Mouse (Mus musculus) embryonic fibroblast, embryonic 13.5 days (primary cell): ENCODE measurements at regions not wholly inside any gene's neighbourhood (a gene's known extent, or its start where the extent isn't known, plus 50 kb on each side); places are given as distances from the start of the nearest gene placed in this dataset.

ENCODE experiments used
- CTCF ChIP-seq: IDR thresholded peaks from 2 replicates; pipeline ENCODE4 v1.5.1; 2011; ENCODE audit warnings: mild to moderate bottlenecking, control low read depth, low read length, moderate library complexity, borderline replicate concordance; ENCODE audit not compliant: insufficient read depth
- POLR2A ChIP-seq: IDR thresholded peaks from 2 replicates; pipeline ENCODE4 v1.6.1; 2011; ENCODE audit warnings: low read depth, mild to moderate bottlenecking, control low read depth, low read length, moderate library complexity

GRCm38 (mm10) chr10:115019443-115019842, 165.4 kb downstream of the Tph2 start:
- no peak for TF ChIP-seq POLR2A
- no peak for TF ChIP-seq CTCF
